ENCODE assay signal across 8 mouse cellular contexts in genomic region chr8:108715416-108715948, GRCm38 (mm10).
DNase-seq lines count a peak whose midpoint lies in the region; ATAC-seq and TF ChIP-seq lines count a peak whose summit lies in the region.

No protein-coding gene starts in this region.

- peak overlapping the region; percentile 91 for H3K27ac ChIP-seq in heart, embryonic 12.5 days (ENCODE audit: poor library complexity, severe bottlenecking)
- no peak overlapping the region for H3K27ac ChIP-seq in ES-E14 (ENCODE audit: insufficient read depth, low read depth, low read length, poor library complexity, severe bottlenecking)
- peak overlapping the region; percentile 98; the same call in 1 of the 2 replicates for H3K27ac ChIP-seq in hindbrain, embryonic 11.5 days (ENCODE audit: low read depth, low read length)

- ATAC-seq in heart, embryonic 12.5 days (ENCODE audit: insufficient number of reproducible peaks, low FRiP score) = no peak
- ATAC-seq in hindbrain, embryonic 11.5 days (ENCODE audit: low FRiP score) = no peak

- intact Hi-C loops in heart, postnatal 10 days (cut with DNase I) = no loop called here

- peak overlapping the region; percentile 90 for H3K4me3 ChIP-seq in heart, embryonic 12.5 days
- peak overlapping the region; percentile 89 to 93 for H3K4me3 ChIP-seq in ES-E14 (ENCODE audit: insufficient read depth in 1 of 2, low read depth in 1 of 2, low read length in 2 of 2, poor library complexity in 1 of 2, severe bottlenecking in 1 of 2)
- peak overlapping the region; percentile 77 for H3K4me3 ChIP-seq in hindbrain, embryonic 11.5 days (ENCODE audit: low read depth, low read length)

- no peak for DNase-seq in heart, postnatal 10 days
- no peak for DNase-seq in ES-E14 (ENCODE audit: low read depth, low spot score)
- no peak for DNase-seq in hindbrain, embryonic 11.5 days (ENCODE audit: low spot score)
- DNase-seq in lung, postnatal 10 days = peak; percentile 71
- DNase-seq in right cerebral cortex, postnatal 10 days (ENCODE audit: low spot score in 2 of 2) = no peak
- DNase-seq in adrenal gland, postnatal 4 days (ENCODE audit: low spot score in 2 of 2) = no peak
- no peak for DNase-seq in retina, embryonic 14.5 days (ENCODE audit: low spot score)

- H3K27me3 ChIP-seq in heart, embryonic 12.5 days (replicated peaks) = no peaks in the 10 kb centered on the region
- H3K27me3 ChIP-seq in hindbrain, embryonic 11.5 days (ENCODE audit: control insufficient read depth, insufficient read depth, low read length) = no peaks in the 10 kb centered on the region

- 11% methylated on average over 11 of the region's 11 CpGs for WGBS in heart, embryonic 12.5 days
- 13% methylated on average over 10 of the region's 11 CpGs for WGBS in hindbrain, embryonic 11.5 days

- peaks cover 86% of the 10 kb centered on the region for H3K4me1 ChIP-seq in heart, embryonic 12.5 days (replicated peaks)
- H3K4me1 ChIP-seq in ES-E14 (ENCODE audit: control insufficient read depth in 2 of 2, insufficient read depth in 2 of 2, low read length in 2 of 2, poor library complexity in 1 of 2) = peaks cover 17 to 29% of the 10 kb centered on the region in 2 experiments
- H3K4me1 ChIP-seq in hindbrain, embryonic 11.5 days (replicated peaks; ENCODE audit: control insufficient read depth, insufficient read depth, low read length) = peaks cover 38% of the 10 kb centered on the region

- H3K9me3 ChIP-seq in heart, embryonic 12.5 days (replicated peaks) = no peaks in the 10 kb centered on the region
- H3K9me3 ChIP-seq in ES-E14 (ENCODE audit: control insufficient read depth, insufficient read depth, low read depth, low read length) = no peaks in the 10 kb centered on the region
- H3K9me3 ChIP-seq in hindbrain, embryonic 11.5 days (ENCODE audit: control insufficient read depth, low read length) = no peaks in the 10 kb centered on the region

- no peaks in the 10 kb centered on the region for H3K36me3 ChIP-seq in heart, embryonic 12.5 days
- H3K36me3 ChIP-seq in ES-E14 (ENCODE audit: control insufficient read depth, insufficient read depth, low read length, poor library complexity, severe bottlenecking) = no peaks in the 10 kb centered on the region
- H3K36me3 ChIP-seq in hindbrain, embryonic 11.5 days (ENCODE audit: control insufficient read depth, insufficient read depth, low read length) = no peaks in the 10 kb centered on the region

- H3K9ac ChIP-seq in heart, embryonic 12.5 days = peak overlapping the region; percentile 93
- peak overlapping the region; percentile 83; the same call in 1 of the 2 replicates for H3K9ac ChIP-seq in ES-E14 (ENCODE audit: insufficient read depth, low read depth, low read length, poor library complexity, severe bottlenecking)
- H3K9ac ChIP-seq in hindbrain, embryonic 11.5 days (ENCODE audit: low read depth, low read length) = peak overlapping the region; percentile 92

- H3K4me2 ChIP-seq in heart, embryonic 12.5 days = peak overlapping the region; percentile 92
- H3K4me2 ChIP-seq in hindbrain, embryonic 11.5 days (replicated peaks; ENCODE audit: low read depth, low read length) = peak overlapping the region; percentile 99

- in situ Hi-C loops in ES-E14 (cut with MboI; ENCODE audit: low sequenced_read_pairs in 2 of 2, unreplicated experiment in 2 of 2) = no loop called here

TF ChIP-seq in ES-E14, 5 proteins besides CTCF, POLR2A, EP300 and RAD21:
- TF ChIP-seq CHD2 (IDR thresholded peaks at IDR 0.05; ENCODE audit: low read depth, low read length) (no peak), MAFK (IDR thresholded peaks at IDR 0.05; ENCODE audit: insufficient read depth, low read depth, low read length) (no peak), ZC3H11A (IDR thresholded peaks at IDR 0.05; ENCODE audit: borderline replicate concordance, low read depth, low read length) (no peak)
